Mouse (Mus musculus) lung, postnatal 0 days (tissue): ENCODE measurements at regions not wholly inside any gene's neighbourhood (a gene's known extent, or its start where the extent isn't known, plus 50 kb on each side); places are given as distances from the start of the nearest gene placed in this dataset.

ENCODE experiments used
- CTCF ChIP-seq: IDR thresholded peaks from 2 replicates; pipeline ENCODE4 v1.5.1; 2016; ENCODE audit warnings: antibody characterized with exemption, mild to moderate bottlenecking
- EP300 ChIP-seq: IDR thresholded peaks from 2 replicates; pipeline ENCODE4 v1.6.1; 2016; ENCODE audit warnings: antibody characterized with exemption, mild to moderate bottlenecking, control low read depth

DNA sequence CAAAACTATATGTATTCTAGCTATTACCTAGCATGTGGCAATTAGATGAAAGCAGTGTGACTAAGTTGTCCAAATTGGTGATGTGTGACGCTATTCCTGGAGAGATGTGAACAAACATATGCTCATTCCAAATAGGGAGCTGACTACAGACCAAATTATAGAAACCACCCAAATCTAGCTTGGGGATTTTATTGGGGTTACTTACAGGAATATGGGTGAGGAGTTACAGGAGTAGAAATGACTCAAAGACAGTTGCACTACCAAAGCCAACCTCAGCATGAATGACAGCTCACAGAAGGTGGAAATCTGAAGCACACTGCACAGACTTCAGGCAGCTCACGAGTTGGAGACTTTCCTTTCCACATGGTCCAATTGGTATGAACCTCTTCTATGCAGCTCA lies 326.5 kb upstream of the Sdr16c6 start:
- TF ChIP-seq EP300 (no peak), CTCF (no peak)
